Mouse (Mus musculus) ES-E14 (cell line): Measurements from ENCODE around the gene Scd4.

Experiments used
- HCFC1 ChIP-seq: IDR thresholded peaks from 2 replicates; pipeline ENCODE4 v1.6.1; 2012; ENCODE audit warnings: low read length, inconsistent platforms, borderline replicate concordance; ENCODE audit not compliant: insufficient read depth
- MAFK ChIP-seq: IDR thresholded peaks from 2 replicates; pipeline ENCODE4 v1.6.1; 2014; ENCODE audit warnings: mild to moderate bottlenecking, low read depth, low read length, inconsistent platforms; ENCODE audit not compliant: insufficient read depth
- ZC3H11A ChIP-seq: IDR thresholded peaks from 2 replicates; pipeline ENCODE4 v1.6.1; 2012; ENCODE audit warnings: low read depth, mild to moderate bottlenecking, inconsistent platforms, low read length, borderline replicate concordance
- ZNF384 ChIP-seq: IDR thresholded peaks from 2 replicates; pipeline ENCODE4 v1.6.1; 2012; ENCODE audit warnings: low read depth, low read length, inconsistent platforms

- no peak for TF ChIP-seq MAFK
- TF ChIP-seq ZC3H11A = no peak
- no peak for TF ChIP-seq HCFC1
- no peak for TF ChIP-seq ZNF384
Measured at GRCm38 (mm10) chr19:44304419-44304818, 28.5 kb upstream of the Scd4 start.
